Mouse (Mus musculus) hematopoietic stem cell, adult 5-6 weeks (primary cell): Measurements from ENCODE around the gene Gm21887. TPM values are rescaled to one million over a fixed set of nuclear protein-coding genes. Genes with fewer than 3 reads are reported as not detected.
"Not testable (repeated sequence)": the region's sequence is repeated elsewhere in the genome, so short reads cannot be mapped to it uniquely, and the experiment has no call there.

Source experiments
- ATAC-seq, 2 experiments: fragments of 125-278 bp in 1 of 2; replicated peaks in 1 of 2; 2 replicates each; pipeline ENCODE4 v1.8.0; 2016 to 2017; ENCODE audit warnings: inconsistent platforms in 2 of 2, mild to moderate bottlenecking in 2 of 2, moderate number of reproducible peaks in 2 of 2, low read depth in 1 of 2, moderate TSS enrichment in 1 of 2; ENCODE audit not compliant: low FRiP score in 2 of 2, poor library complexity in 2 of 2, severe bottlenecking in 2 of 2, insufficient read depth in 1 of 2, low TSS enrichment in 1 of 2
- total RNA-seq: library from RNA; stranded (forward); fragments of 172-1452, 232-1000 nt; gene quantifications from 2 replicates; pipeline ENCODE4 v1.2.3, GENCODE M21; 2017

The Gm21887 gene
- total RNA-seq, 1 experiment from 2014 or later, result 167 TPM

DNA sequence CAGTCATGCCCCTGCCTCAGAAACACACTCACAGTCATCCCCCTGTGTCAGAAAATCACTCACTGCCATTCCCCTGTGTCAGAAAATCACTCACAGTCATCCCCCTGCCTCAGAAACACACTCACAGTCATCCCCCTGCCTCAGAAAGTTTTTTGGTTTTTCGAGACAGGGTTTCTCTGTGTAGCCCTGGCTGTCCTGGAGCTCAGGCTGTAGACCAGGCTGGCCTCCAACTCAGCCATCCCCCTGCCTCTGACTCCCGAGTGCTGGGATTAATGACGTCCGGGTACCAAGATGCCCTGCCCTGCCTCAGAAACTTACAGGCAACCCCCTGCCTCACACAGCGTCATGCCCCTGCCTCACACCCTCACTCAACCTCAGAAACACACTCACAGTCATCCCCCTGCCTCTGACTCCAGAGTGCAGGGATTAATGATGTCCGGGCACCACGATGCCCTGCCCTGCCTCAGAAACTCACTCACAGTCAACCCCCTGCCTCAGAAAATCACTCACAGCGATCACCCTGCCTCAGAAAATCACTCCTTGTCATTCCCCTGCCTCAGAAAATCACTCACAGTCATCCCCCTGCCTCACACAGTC is 16.4 kb upstream of the Gm21887 start:
- not testable (repeated sequence) for ATAC-seq

GRCm38 (mm10) chrX:169994011-169994865 is 15.2 kb upstream of the Gm21887 start:
- ATAC-seq, result not testable (repeated sequence)

- ATAC-seq, result not testable (repeated sequence)
Measured at GRCm38 (mm10) chrX:169994866-169995711, 14.4 kb upstream of the Gm21887 start.

DNA sequence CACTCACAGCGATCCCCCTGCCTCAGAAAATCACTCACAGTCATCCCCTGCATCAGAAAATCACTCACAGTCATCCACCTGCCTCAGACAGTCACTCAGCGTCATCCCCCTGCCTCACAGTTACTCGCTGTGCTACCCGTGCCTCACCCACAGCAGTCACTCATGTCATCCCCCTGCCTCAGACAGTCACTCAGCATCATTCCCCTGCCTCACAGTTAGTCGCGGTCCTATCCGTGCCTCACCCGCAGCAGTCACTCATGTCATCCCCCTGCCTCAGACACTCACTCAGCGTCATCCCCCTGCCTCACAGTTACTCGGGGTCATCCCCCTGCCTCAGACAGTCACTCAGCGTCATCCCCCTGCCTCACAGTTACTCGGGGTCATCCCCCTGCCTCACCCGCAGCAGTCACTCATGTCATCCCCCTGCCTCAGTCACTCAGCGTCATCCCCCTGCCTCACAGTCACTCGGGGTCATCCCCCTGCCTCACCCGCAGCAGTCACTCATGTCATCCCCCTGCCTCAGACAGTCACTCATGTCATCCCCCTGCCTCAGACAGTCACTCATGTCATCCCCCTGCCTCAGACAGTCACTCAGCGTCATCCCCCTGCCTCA is 13.4 kb upstream of the Gm21887 start:
- not testable (repeated sequence) for ATAC-seq

- ATAC-seq, result peak; percentile 25 to 34
Measured at GRCm38 (mm10) chrX:169996926-169997325, 12.5 kb upstream of the Gm21887 start.

DNA sequence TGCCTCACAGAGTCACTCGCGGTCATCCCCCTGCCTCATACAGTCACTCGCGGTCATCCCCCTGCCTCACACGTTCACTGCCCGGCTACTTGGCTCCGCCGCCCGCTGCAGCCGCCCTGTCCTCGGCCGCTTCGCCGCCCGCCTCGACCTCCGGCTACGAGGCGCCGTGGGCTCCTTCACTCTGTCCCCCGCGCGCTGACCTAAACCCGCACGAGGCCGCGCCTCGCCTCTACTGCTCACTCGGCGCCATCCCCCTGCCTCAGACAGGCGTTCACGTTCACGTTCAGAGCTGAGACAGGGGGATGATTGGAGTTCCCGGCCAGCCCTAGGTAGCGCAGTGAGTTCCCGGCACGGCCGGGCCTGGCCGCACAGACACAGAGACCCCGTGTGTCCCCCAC is 12.0 kb upstream of the Gm21887 start:
- peak in 1 of 2 experiments; percentile 1; a peak in 1 of 4 replicates for ATAC-seq

DNA sequence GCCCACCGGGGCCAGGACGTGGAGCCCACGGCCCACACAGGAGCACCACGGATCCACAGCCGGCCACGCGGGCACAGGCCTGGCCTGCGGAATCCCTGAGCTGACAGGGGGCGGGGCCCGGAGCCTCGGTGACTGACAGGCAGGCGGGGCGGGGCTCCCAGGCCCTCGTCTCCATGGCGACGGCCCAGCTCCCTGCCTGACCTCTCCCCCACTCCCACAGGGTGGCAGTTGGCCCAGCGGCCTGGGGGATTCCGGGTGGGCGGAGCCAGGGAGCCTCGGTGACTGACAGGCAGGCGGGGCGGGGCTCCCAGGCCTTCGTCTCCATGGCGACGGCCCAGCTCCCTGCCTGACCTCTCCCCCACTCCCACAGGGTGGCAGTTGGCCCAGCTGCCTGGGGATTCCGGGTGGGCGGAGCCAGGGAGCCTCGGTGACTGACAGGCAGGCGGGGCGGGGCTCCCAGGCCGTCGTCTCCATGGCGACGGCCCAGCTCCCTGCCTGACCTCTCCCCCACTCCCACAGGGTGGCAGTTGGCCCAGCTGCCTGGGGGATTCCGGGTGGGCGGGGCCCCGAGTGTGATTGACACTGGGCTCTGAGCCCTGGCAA is 11.5 kb upstream of the Gm21887 start:
- peak; percentile 59 to 60 for ATAC-seq

- ATAC-seq, result not testable (repeated sequence)
Measured at GRCm38 (mm10) chrX:169998559-169999219, 10.8 kb upstream of the Gm21887 start.

DNA sequence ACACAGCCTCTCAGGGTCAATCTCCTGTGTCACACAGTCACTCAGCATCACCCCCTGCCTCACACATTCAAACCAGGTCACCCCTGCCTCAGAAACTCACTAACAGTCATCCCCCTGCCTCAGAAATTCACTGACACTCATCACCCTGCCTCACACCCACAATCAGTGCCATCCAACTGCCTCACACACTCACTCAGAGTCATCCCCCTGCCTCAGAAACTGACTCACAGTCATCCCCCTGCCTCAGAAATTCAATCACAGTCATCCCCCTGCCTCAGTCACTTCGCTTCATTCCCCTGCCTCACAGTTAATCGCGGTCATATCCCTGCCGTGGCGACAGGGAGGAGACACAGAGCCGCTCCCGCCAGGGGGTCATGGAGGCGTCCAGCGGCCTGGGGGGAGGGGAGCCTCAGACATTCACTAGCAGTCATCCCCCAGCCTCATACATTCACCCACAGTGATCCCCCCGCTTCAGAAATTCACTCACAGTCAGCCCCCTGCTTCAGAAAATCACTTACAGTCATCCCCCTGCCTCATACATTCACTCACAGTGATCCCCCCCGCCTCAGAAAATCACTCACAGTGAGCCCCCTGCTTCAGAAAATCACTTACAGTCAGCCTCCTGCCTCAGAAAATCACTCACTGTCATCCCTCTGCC is 10.1 kb upstream of the Gm21887 start:
- ATAC-seq, result not testable (repeated sequence)

GRCm38 (mm10) chrX:169999912-170000641 is 9.4 kb upstream of the Gm21887 start:
- ATAC-seq, result not testable (repeated sequence)

GRCm38 (mm10) chrX:170000642-170001387 is 8.6 kb upstream of the Gm21887 start:
- ATAC-seq, result not testable (repeated sequence)

DNA sequence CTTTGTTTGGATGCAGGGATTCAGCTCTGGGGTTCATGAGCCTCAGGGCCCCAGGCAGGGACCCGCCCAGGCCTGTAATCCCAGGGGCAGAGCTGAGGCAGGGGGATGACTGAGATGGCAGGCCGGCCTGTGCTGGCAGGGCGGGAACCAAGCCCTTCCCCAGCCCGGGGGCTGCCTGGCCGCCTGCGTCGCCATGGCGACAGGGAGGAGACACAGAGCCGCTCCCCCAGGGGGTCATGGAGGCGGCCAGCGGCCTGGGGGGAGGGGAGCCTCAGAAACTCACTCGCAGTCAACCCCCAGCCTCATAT is 8.1 kb upstream of the Gm21887 start:
- ATAC-seq, result not testable (repeated sequence)

- ATAC-seq, result not testable (repeated sequence)
Measured at GRCm38 (mm10) chrX:170002510-170003197, 6.8 kb upstream of the Gm21887 start.

DNA sequence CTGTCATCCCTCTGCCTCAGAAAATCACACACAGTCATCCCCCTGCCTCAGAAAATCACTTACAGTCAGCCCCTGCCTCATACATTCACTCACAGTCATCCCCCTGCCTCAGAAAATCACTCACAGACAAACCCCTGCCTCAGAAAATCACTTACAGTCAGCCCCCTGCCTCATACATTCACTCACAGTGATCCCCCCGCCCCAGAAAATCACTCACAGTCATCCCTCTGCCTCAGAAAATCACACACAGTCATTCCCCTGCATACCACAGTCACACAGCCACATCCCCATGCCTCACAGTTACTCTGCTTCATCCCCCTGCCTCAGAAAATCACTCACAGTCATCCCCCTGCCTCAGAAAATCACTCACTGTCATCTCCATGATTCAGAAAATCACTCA is 5.9 kb upstream of the Gm21887 start:
- not testable (repeated sequence) for ATAC-seq
